Mouse (Mus musculus) cerebellum, adult 11 months (tissue): ENCODE measurements around the gene Maml3.

ENCODE experiments used
- DNase-seq: peaks from one replicate; pipeline ENCODE4 v3.0.0; 2022

Gene Maml3

GRCm38 (mm10) chr3:51999671-52000437 lies 105.0 kb downstream of the Maml3 start:
- DNase-seq: no peak

GRCm38 (mm10) chr3:51998511-51999399 lies 106.1 kb downstream of the Maml3 start:
- DNase-seq: no peak

GRCm38 (mm10) chr3:51997616-51998015 lies 107.3 kb downstream of the Maml3 start:
- DNase-seq: no peak

- no peak for DNase-seq
These were observed 118.4 kb downstream of the Maml3 start for GRCm38 (mm10) chr3:51986507-51986906.

- DNase-seq: no peak
These were observed 123.4 kb downstream of the Maml3 start for GRCm38 (mm10) chr3:51981496-51981895.

GRCm38 (mm10) chr3:51977654-51978352 lies 127.1 kb downstream of the Maml3 start:
- DNase-seq: no peak

- DNase-seq: no peak
These were observed 130.3 kb downstream of the Maml3 start for GRCm38 (mm10) chr3:51974601-51975000.

GRCm38 (mm10) chr3:51974153-51974552 lies 130.7 kb downstream of the Maml3 start:
- DNase-seq: no peak

GRCm38 (mm10) chr3:51972576-51972975 lies 132.3 kb downstream of the Maml3 start:
- no peak for DNase-seq

GRCm38 (mm10) chr3:51970489-51970888 lies 134.4 kb downstream of the Maml3 start:
- DNase-seq: no peak

GRCm38 (mm10) chr3:51969451-51969850 lies 135.4 kb downstream of the Maml3 start:
- no peak for DNase-seq

- DNase-seq: no peak
These were observed 139.0 kb downstream of the Maml3 start for GRCm38 (mm10) chr3:51965841-51966240.

- no peak for DNase-seq
These were observed 139.4 kb downstream of the Maml3 start for GRCm38 (mm10) chr3:51965436-51965835.

- DNase-seq: no peak
These were observed 139.9 kb downstream of the Maml3 start for GRCm38 (mm10) chr3:51965008-51965407.

GRCm38 (mm10) chr3:51963891-51964593 lies 140.8 kb downstream of the Maml3 start:
- no peak for DNase-seq

- DNase-seq: no peak
These were observed 141.6 kb downstream of the Maml3 start for GRCm38 (mm10) chr3:51963151-51963791.

GRCm38 (mm10) chr3:51958751-51959150 lies 146.1 kb downstream of the Maml3 start:
- no peak for DNase-seq

GRCm38 (mm10) chr3:51954441-51954840 lies 150.4 kb downstream of the Maml3 start:
- DNase-seq: no peak

- no peak for DNase-seq
These were observed 150.9 kb downstream of the Maml3 start for GRCm38 (mm10) chr3:51953927-51954326.

GRCm38 (mm10) chr3:51952728-51953623 lies 151.9 kb downstream of the Maml3 start:
- DNase-seq: no peak

- DNase-seq: no peak
These were observed 152.6 kb downstream of the Maml3 start for GRCm38 (mm10) chr3:51952267-51952666.
